Mouse (Mus musculus) heart, postnatal 10 days (tissue): ENCODE data around the gene Gramd4. TPM values are rescaled to one million over a fixed set of nuclear protein-coding genes. Genes with fewer than 3 reads are reported as not detected.

Experiments used
- DNase-seq, 2 experiments: peaks; one replicate each; pipeline ENCODE4 v3.0.0; 2021
- intact Hi-C: fragments of 180-260 bp; cut with DNase I; formaldehyde crosslinking; loops from one replicate; pipeline ENCODE4 v1.15.1; 2025
- total RNA-seq, 2 experiments: library from RNA; stranded (reverse); gene quantifications; 2 replicates each; pipeline ENCODE4 v1.2.3; 2021

Gene Gramd4
- 10 to 100 TPM; 37.2 to 42.1 TPM for total RNA-seq

GRCm38 (mm10) chr15:86057413-86057812 lies at the start of gene Gramd4:
Gene Gramd4 (plus strand): TSS chr15:86057695.
- intact Hi-C loops: loop anchor here (10.0 kb wide), 1 partner anchor 157 kb away; the partner anchor contains the start of gene Tbc1d22a
- DNase-seq: peak; percentile 65 to 73

- intact Hi-C loops: no loop called here
- no peak for DNase-seq
These were observed 44.4 kb upstream of the Gramd4 start for GRCm38 (mm10) chr15:86013130-86013529.

GRCm38 (mm10) chr15:86013656-86014055 lies 43.8 kb upstream of the Gramd4 start:
- no peak for DNase-seq

GRCm38 (mm10) chr15:86015026-86015425 lies 42.5 kb upstream of the Gramd4 start:
- DNase-seq: no peak
- intact Hi-C loops: no loop called here

More at GRCm38 (mm10) chr15:86013656-86014055, 43.8 kb upstream of the Gramd4 start:
- intact Hi-C loops: no loop called here

GRCm38 (mm10) chr15:86015860-86016541 lies 41.5 kb upstream of the Gramd4 start:
- no peak for DNase-seq
- intact Hi-C loops: no loop called here

GRCm38 (mm10) chr15:86017336-86017735 lies 40.2 kb upstream of the Gramd4 start:
- DNase-seq: no peak
- intact Hi-C loops: no loop called here

- intact Hi-C loops: no loop called here
These were observed 38.6 kb upstream of the Gramd4 start for GRCm38 (mm10) chr15:86018753-86019512.

GRCm38 (mm10) chr15:86020008-86020407 lies 37.5 kb upstream of the Gramd4 start:
- no peak for DNase-seq
- intact Hi-C loops: no loop called here

More at GRCm38 (mm10) chr15:86018753-86019512, 38.6 kb upstream of the Gramd4 start:
- no peak for DNase-seq

GRCm38 (mm10) chr15:86021301-86021700 lies 36.2 kb upstream of the Gramd4 start:
- intact Hi-C loops: no loop called here
- no peak for DNase-seq

- no peak for DNase-seq
- intact Hi-C loops: no loop called here
These were observed 35.5 kb upstream of the Gramd4 start for GRCm38 (mm10) chr15:86021971-86022370.

- no peak for DNase-seq
- intact Hi-C loops: no loop called here
These were observed 29.6 kb upstream of the Gramd4 start for GRCm38 (mm10) chr15:86027871-86028270.

GRCm38 (mm10) chr15:86029981-86030380 lies 27.5 kb upstream of the Gramd4 start:
- no peak for DNase-seq
- intact Hi-C loops: no loop called here

GRCm38 (mm10) chr15:86032811-86033190 lies 24.7 kb upstream of the Gramd4 start:
- intact Hi-C loops: no loop called here
- DNase-seq: peak; percentile 45 to 69

GRCm38 (mm10) chr15:86033191-86033841 lies 24.2 kb upstream of the Gramd4 start, which contains the start of gene Celsr1:
Gene Celsr1 (minus strand): TSS chr15:86033777.
- intact Hi-C loops: no loop called here
- peak; percentile 56 to 58 for DNase-seq

- intact Hi-C loops: no loop called here
- DNase-seq: peak; percentile 42 to 50
These were observed 23.4 kb upstream of the Gramd4 start for GRCm38 (mm10) chr15:86034021-86034523.

- no peak for DNase-seq
- intact Hi-C loops: no loop called here
These were observed 22.6 kb upstream of the Gramd4 start for GRCm38 (mm10) chr15:86034781-86035360.

GRCm38 (mm10) chr15:86035913-86036312 lies 21.6 kb upstream of the Gramd4 start:
- intact Hi-C loops: no loop called here
- DNase-seq: no peak

- intact Hi-C loops: loop anchor here (1.0 to 2.0 kb wide), 2 partner anchors 143 to 322 kb away; no protein-coding TSS in a partner anchor
- peak; percentile 81 to 88 for DNase-seq
These were observed 18.7 kb upstream of the Gramd4 start for GRCm38 (mm10) chr15:86038802-86039201.

GRCm38 (mm10) chr15:86041421-86041820 lies 16.1 kb upstream of the Gramd4 start:
- no peak for DNase-seq
- intact Hi-C loops: no loop called here

GRCm38 (mm10) chr15:86042364-86042763 lies 15.1 kb upstream of the Gramd4 start:
- no peak for DNase-seq
- intact Hi-C loops: no loop called here

GRCm38 (mm10) chr15:86049510-86049909 lies 8.0 kb upstream of the Gramd4 start:
- intact Hi-C loops: no loop called here

More at GRCm38 (mm10) chr15:86049510-86049909, 8.0 kb upstream of the Gramd4 start:
- DNase-seq: no peak
